Mouse (Mus musculus): Measurements from ENCODE around the gene Trim11.
"Not testable (repeated sequence)": the region's sequence is repeated elsewhere in the genome, so short reads cannot be mapped to it uniquely, and the experiment has no call there.

Gene Trim11

DNA sequence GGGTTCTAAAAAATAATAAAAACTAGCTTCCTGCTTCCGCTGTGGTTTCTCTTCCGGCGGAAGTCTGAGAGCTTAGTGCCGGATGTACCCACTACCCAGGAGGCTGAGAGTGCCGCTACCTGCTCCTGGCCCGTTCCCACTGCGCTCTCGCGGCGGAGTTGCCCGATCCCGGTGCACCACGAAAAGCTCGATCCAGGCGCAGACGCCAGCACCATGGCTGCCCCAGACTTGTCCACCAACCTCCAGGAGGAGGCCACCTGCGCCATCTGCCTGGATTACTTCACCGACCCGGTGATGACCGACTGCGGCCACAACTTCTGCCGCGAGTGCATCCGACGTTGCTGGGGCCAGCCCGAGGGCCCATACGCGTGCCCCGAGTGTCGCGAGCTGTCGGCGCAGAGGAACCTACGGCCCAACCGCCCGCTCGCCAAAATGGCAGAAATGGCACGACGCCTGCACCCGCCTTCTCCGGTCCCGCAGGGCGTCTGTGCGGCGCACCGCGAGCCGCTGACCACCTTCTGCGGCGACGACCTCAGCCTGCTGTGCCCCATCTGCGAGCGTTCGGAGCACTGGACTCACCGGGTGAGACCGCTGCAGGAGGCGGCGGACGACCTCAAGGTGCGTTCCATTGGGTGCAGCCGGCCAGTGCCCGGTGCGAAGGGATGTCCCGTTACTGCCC lies at the start of gene Trim11:
TSS of gene Trim11 (plus strand) at position 67 of the 679 bp plus-strand sequence.
- peak; percentile 78 for DNase-seq (ENCODE audit: low spot score)

GRCm38 (mm10) chr11:58929055-58929454 lies 48.8 kb upstream of the Trim11 start:
- DNase-seq (ENCODE audit: low spot score): no peak

DNA sequence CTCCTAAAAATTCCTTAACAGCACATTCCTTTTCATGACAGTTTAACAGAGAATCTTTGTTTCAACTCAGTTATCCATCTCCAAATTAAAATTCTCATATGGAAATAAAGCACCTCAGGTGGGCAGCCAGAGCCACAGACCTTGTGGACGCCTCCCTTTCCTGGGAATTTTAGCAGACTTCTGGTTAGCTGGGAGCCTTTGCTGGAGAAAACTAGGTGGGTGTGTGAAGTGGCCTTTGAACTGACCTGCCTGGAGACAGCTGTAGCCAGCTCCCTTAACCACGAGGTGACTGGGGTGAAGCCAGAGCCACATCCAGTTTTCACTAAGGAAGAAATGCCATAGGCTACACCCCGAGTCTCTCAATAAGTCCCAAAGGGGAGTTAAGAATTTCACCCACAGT lies 48.3 kb upstream of the Trim11 start:
- peak; percentile 60 for DNase-seq (ENCODE audit: low spot score)

- no peak for DNase-seq (ENCODE audit: low spot score)
Measured at GRCm38 (mm10) chr11:58930254-58930653, 47.6 kb upstream of the Trim11 start.

GRCm38 (mm10) chr11:58931576-58931975 lies 46.3 kb upstream of the Trim11 start:
- no peak for DNase-seq (ENCODE audit: low spot score)

- no peak for DNase-seq (ENCODE audit: low spot score)
Measured at GRCm38 (mm10) chr11:58937909-58938308, 40.0 kb upstream of the Trim11 start.

- DNase-seq (ENCODE audit: low spot score): peak; percentile 90
Measured at GRCm38 (mm10) chr11:58938322-58939087, 39.4 kb upstream of the Trim11 start, which contains the start of gene Rnf187. Rnf187 (minus strand) TSS chr11:58938916.

DNA sequence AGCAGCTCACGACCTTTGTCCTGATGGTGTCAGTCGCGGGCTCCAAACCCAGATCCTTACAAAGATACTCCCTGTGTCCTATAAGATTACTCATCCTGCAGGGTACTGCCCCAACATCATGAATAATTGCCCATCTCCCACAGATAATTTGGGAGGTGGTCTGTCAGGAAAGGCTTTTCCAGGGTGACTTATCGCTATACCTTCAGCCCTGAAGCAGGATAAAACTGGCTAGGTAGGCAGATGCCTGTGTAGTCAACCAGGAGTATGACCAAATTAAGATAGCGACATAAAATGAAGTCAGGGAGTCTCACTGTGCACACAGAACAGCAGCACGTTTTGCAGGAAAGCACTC lies 38.8 kb upstream of the Trim11 start:
- no peak for DNase-seq (ENCODE audit: low spot score)

- DNase-seq (ENCODE audit: low spot score): no peak
Measured at GRCm38 (mm10) chr11:58944136-58944535, 33.8 kb upstream of the Trim11 start.

DNA sequence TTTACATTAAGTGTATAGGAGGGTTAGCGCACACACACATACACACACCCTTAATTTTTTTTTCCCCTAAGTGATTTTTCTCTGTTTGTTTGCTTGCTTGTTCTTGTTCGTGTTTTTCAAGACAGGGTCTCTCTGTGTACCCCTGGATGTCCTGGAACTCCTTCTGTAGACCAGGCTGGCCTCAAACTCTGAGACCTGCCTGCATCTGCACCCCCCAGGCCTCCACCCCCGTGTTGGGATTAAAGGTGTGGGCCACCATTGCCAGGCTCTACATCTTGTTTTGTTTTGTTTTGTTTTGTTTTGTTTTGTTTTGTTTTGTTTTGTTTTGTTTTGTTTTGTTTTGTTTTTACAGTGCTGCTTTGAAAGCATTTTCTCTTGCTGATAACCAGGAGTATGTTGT lies 30.6 kb upstream of the Trim11 start:
- no peak for DNase-seq (ENCODE audit: low spot score)

- DNase-seq (ENCODE audit: low spot score): no peak
Measured at GRCm38 (mm10) chr11:58947798-58948528, 29.9 kb upstream of the Trim11 start.

DNA sequence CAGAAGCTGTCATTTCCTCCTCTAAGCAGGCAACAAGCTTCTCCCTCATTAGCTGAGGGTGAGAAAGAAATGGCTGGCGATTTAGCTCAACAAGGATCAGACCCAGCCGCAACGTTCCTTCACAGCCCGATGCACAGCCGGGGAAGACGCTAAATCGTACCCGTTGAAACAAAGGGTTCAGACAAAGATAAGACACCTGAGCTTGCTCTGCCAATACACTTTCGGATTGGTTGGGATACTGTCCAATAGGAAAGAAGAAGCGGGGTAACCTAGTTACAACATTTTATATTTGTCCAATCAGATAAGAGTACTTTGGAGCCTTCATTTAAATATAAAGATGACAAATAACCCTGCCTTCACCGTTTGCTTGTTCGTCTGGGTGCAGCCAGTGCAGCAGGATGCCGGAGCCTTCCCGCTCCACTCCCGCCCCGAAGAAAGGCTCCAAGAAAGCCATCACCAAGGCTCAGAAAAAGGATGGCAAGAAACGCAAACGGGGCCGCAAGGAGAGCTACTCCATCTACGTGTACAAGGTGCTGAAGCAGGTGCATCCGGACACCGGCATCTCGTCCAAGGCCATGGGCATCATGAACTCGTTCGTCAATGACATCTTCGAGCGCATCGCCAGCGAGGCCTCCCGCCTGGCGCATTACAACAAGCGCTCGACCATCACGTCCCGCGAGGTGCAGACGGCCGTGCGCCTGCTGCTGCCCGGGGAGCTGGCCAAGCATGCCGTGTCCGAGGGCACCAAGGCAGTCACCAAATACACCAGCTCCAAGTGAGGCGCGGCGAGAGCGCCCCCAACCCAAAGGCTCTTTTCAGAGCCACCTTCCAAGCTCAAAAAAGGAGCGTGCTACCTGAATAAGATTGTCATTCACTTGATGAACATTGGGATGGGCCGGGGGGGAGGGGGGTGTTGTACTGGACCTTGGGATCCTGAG lies 29.1 kb upstream of the Trim11 start, which contains the start of gene Hist3h2ba:
TSS of gene Hist3h2ba (plus strand) at position 379 of the 938 bp plus-strand sequence.
- DNase-seq (ENCODE audit: low spot score): no peak

DNA sequence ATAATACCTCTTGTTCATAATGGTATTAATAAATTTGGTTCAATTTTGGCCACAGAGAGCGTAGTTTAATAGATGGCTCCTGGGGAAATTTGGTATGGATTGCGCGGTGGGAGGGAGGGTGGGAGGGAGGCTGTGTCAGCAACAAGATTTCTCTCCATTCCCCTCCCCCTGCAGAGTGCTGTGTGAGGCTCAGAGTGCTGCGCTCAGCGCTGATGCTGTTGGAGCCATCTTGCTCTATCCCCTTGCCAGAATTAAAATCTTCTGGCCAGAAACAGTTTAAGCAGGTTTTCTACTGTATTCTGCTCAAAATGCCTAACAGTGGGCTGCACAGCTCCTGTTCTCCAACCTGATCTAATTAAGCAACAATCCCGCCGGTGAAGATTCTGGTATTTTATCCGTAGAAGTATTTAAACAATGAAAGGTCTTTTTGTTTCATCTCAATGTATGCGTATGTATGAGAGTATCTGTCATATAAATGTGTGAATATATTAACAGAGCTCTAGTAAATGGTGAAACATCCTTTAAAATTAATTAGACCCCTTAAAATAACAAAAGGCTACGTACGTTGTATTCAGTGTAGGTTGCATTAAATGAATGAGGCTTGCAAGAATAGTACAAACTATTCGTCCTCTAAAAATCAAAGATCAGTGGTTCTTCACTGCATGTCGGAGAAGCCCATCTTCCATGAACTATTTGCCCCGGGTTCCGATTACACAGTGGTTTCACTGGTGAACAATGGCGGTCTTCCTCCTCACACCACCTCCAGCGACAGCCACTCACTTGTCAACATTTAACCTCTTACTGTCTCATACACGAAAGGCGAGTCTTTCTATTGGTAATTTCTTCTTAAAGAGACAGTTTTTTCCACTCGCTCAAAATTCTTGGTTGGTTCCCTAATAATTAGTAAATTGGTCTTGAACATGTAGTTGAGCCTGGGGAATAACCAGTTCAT lies 28.1 kb upstream of the Trim11 start:
- no peak for DNase-seq (ENCODE audit: low spot score)

DNA sequence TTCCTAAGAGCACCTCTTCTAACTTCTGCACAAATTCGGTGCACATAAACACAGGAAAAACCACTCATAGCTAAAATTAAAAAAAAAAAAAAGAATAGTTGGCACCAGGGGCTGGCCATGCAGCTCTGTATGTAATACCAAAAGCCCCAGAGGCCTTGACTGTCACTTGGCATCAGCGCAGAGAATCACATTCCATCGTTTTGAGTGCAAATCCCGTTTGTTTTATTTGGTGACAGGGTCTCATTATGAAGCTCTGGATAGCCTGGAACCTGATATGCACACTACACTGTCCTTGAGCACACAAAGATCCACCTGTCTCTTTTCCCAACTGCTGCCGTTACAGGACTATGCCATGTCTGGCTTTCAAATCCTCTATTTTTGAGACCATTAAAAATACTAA lies 26.7 kb upstream of the Trim11 start:
- no peak for DNase-seq (ENCODE audit: low spot score)

DNA sequence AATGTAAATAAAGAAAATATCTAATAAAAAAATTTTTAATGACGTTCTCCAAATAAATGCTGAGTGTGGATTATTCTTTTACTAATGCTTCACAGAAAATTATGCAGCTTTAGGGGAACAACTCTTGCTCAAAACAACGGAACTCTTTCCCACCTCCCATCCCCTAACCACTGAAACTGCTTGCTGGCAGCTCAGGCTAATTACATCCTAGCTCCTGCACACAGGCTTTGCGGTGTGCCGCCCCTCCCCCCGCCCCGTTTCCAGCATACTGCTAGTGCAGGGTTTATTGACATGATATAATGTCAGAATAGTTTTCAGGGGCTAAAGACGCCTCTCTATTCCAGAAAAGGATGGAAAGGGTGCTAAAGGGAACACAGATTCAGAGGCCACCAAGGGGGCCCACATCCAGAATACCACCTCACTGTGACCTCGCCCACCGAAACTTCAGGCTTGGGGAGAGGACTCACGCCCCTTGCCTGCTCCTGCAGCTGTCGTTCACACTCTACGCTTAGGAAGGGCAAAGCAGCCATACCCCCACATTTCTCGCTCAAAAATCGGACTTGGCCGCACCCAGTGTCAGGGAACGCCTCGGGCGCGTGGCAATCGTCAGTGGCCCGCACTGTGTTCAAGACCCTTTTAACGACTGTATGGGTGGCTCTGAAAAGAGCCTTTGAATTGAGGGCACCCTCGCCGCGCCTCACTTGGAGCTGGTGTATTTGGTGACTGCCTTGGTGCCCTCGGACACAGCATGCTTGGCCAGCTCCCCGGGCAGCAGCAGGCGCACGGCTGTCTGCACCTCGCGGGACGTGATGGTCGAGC lies 24.3 kb upstream of the Trim11 start:
- no peak for DNase-seq (ENCODE audit: low spot score)

GRCm38 (mm10) chr11:58954170-58954419 lies 23.8 kb upstream of the Trim11 start:
- DNase-seq (ENCODE audit: low spot score): not testable (repeated sequence)

DNA sequence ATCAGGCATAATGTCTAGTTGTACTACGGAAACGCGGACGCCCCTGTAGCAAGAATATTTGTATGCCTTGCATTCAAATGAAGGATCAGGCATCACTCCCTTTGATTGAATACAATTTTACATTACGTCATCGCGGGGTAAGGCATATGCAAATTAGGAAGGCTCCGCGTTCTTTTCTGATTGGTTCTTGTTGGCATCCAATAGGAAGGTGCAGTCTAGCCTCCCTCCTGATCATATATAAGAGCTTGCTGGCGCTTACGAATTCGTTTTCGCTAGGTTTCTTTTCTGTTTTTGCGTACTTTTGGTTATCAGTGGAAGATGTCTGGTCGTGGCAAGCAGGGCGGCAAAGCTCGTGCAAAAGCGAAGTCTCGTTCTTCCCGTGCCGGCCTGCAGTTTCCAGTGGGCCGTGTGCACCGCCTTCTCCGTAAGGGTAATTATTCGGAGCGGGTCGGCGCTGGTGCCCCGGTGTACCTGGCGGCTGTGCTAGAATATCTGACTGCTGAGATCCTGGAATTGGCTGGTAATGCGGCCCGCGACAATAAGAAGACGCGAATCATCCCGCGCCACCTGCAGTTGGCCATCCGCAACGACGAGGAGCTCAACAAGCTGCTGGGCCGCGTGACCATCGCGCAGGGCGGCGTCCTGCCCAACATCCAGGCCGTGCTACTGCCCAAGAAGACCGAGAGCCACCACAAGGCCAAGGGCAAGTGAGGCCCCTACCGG lies 23.3 kb upstream of the Trim11 start, which contains the start of the genes Hist3h2a and Trim17:
TSS of gene Hist3h2a (plus strand) at position 266 of the 723 bp plus-strand sequence.
TSS of gene Trim17 (plus strand) at position 266 of the 723 bp plus-strand sequence.
- DNase-seq (ENCODE audit: low spot score): peak; percentile 94

DNA sequence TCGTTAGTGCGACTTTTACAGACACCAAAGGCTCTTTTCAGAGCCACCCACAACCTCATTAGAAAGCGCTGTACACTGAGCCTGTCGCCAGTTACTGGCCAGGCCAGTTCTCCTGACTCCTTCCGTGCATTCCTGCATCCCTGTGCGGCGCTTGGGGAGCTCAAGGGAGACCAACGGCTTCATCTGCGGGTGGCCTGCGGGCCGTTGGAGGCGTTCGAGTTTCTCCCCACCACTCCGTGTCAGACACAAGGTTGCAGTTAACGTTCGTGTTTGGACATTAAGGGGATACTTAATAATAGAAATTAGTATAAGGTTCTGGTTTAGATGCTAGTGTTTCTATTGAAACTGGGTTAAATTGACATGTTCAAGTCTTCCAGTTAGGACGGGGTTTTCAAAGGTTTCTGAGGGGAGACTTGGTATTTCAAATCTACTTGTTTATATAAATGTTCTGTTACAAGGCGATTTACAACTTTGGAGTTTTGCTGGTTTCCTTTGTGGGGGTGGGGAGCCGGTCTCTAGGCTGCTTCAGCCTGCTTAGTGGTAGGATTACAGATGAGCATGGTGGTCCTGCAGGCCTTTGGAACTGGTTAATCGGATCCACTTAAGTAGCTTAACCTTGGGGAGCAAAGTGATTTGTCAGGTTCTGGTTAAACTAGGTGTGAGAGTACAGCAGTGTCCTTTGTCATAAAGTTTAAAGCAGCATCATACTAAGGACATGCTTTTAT lies 22.6 kb upstream of the Trim11 start:
- no peak for DNase-seq (ENCODE audit: low spot score)
